ENCODE assay signal across 16 mouse cellular contexts in genomic region chr6:118968776-118969175, GRCm38 (mm10).
"Had no signal": no experiment of that assay in that cellular context is flagged by ENCODE, and none has a peak within 500 bp of the region (broad histone marks: within the 10 kb centered on the region; RNA-seq: fewer than 3 reads in every experiment).

No protein-coding gene starts in this region.

- H3K4me3 ChIP-seq: limb, embryonic 13.5 days; megakaryocyte, embryonic 14.5 days; midbrain, embryonic 15.5 days; neural tube, embryonic 12.5 days had no signal

- H3K27ac ChIP-seq: hindbrain, embryonic 14.5 days; kidney, postnatal 0 days; limb, embryonic 13.5 days; macrophage; midbrain, embryonic 15.5 days; neural tube, embryonic 12.5 days had no signal

- ATAC-seq: midbrain, embryonic 15.5 days had no signal

- H3K36me3 ChIP-seq: limb, embryonic 13.5 days; midbrain, embryonic 15.5 days; neural tube, embryonic 12.5 days had no signal

- H3K27me3 ChIP-seq: limb, embryonic 13.5 days; midbrain, embryonic 15.5 days; neural tube, embryonic 12.5 days had no signal

- H3K9ac ChIP-seq: hindbrain, embryonic 14.5 days; limb, embryonic 13.5 days; lung, embryonic 14.5 days; midbrain, embryonic 15.5 days; neural tube, embryonic 12.5 days had no signal

- DNase-seq: kidney, adult 11 months; kidney, adult 9 months; kidney, postnatal 4 days; left cerebral cortex, postnatal 4 days; lung, embryonic 14.5 days; lung, postnatal 14 days; right cerebral cortex, postnatal 14 days; thymus, postnatal 36 days had no signal

- H3K4me2 ChIP-seq: hindbrain, embryonic 14.5 days; limb, embryonic 13.5 days; lung, embryonic 14.5 days; midbrain, embryonic 11.5 days; midbrain, embryonic 15.5 days; neural tube, embryonic 12.5 days had no signal

- H3K9me3 ChIP-seq: limb, embryonic 13.5 days; megakaryocyte, embryonic 14.5 days; midbrain, embryonic 15.5 days; neural tube, embryonic 12.5 days had no signal

- H3K4me1 ChIP-seq: megakaryocyte, embryonic 14.5 days; neural tube, embryonic 12.5 days had no signal
